Mouse (Mus musculus): ENCODE measurements around the gene Maml3.
A peak's percentile ranks its signal among the peaks of the same experiment; 100 is the strongest.

Maml3 gene

DNA sequence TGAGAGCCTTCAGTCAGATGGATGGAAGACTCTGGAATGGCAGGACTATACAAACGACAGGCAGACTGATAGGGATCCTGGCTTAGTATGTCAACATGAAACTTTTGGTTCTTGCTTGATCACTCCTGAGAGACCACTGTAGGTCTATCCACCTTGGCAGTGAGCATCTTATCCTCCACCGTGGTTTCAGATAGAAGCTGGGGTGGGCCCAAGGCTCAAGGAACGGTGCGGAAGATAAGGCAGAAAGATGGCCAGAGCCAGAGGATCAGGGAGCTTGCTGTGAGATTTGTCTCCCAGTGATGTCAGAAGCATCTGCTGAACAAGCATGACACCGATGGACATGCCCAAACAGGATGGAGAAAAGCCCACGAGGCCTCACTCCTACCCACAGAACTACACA, 362.5 kb downstream of the Maml3 start:
- DNase-seq (ENCODE audit: low spot score), result no peak

- DNase-seq (ENCODE audit: low spot score), result no peak
Measured at GRCm38 (mm10) chr3:51741824-51742223, 363.1 kb downstream of the Maml3 start.

DNA sequence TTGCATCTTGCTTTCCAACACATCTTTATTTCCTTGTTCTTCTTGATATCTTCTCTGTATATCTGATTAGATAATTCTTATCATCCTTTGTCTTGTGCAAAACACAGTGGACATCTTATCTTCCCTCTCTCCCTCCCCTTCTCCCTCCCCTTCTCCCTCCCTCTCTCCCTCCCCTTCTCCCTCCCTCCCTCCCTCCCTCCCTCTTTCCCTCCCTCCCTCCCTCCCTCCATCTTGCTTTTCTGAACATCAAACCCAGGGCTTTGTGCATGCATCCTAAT, 365.1 kb downstream of the Maml3 start:
- DNase-seq (ENCODE audit: low spot score), result no peak

DNA sequence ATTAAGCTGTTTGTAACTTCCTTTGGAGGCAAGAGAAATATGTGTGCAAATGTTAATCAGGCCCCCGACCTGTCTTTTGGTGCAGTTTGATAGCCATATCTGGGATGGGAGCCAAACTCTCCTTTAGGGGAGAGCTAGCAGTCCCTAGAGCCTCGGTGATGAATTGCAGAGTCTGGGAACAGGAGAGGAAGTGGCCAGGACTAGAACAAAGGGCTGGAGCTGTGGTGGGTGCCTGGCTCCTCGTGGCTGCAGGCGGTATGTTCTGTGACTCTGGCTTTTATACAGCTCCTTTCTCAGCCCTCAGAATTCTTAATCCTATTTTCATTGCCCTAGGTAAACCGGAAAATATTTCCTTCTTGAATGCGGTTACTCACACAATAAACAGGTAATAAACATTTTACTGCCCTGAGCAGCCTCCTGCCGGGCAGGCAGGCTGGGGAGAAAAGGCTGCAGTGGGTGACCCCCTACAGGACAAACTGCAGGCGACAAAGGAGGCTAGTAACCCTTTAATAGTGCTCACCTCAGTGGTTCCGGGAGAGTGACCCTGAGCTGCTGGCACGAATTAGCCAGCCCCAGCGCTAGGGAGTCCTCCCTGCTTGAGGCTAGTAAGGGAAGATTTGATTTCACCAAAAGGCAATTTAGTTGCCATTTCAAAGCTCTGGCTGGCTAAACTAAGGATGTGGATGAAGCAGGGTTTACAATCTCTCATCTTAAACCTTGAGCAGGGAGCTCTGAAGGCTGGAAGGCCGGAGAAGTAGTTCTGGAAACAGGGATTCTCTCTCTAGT, 365.6 kb downstream of the Maml3 start:
- DNase-seq (ENCODE audit: low spot score), result no peak

GRCm38 (mm10) chr3:51733685-51734084, 371.2 kb downstream of the Maml3 start:
- no peak for DNase-seq (ENCODE audit: low spot score)

DNA sequence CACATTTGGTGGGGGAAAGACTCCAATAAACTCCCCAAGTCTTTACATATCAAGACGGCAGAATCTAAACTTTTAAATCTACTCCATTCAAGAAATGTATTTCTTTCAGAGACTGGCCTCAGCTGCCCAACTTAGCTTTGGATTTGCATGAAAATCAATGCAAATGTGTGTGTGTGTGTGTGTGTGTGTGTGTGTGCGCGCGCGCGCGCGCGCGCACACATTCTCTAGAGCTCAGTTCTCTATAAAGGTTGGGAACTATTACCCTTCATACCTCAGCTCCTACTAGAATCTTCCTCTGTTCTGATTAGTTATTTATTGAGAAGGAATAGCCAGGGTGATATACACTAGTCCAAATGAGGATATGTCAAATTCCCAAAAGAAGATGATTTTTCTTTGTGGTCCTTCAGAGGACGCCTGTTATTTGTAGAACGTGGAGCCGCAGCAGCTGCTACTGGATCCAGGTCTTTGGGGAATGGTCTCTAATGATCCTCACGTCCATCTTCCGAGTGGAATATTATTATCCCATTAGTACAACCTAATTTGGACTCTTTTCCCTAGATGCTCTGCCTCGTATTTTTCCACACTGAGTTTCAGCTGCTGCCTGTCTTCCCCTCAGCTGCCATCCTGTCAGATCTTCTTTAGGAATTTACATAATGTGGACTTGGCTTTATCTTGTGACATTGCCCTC, 372.8 kb downstream of the Maml3 start:
- no peak for DNase-seq (ENCODE audit: low spot score)

GRCm38 (mm10) chr3:51730662-51731061, 374.2 kb downstream of the Maml3 start:
- DNase-seq (ENCODE audit: low spot score), result no peak

DNA sequence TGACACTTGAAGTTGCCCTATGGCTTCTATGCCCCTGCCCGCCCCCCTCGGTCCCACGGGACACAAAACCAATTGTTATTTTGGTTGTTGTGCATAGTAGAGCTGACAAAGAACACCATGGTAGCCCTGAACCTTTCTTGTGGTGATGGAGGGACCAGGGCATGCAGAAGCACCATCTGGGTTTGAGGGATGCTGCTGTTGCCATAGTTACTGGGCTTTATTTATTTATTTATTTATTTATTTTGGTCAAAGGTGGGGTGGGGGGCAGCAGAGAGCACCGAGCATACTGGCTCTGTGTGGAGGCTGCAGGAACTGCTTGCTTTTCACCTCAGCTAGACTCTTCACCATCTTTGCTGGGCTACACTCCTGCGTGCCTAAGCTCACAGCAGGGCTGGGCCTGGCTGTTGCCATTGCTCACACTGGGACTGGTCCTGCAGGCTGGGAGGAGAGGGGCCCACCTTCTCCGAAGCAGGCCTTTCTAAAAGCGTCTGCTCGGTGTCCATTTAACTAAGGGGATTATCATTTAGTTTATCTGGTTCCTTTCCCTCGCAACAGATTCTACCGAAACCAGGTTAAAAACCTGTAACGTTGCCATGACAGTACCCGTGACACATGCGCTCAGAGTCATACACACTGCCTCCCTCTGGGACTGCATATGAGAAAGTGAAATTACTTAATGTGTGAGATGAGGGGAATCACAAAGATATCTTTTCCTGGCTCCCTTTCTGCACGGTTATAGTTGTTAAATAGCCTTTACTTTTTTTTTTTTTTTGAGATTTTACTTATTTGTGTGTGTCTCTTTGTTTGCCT, 375.6 kb downstream of the Maml3 start:
- no peak for DNase-seq (ENCODE audit: low spot score)

- no peak for DNase-seq (ENCODE audit: low spot score)
Measured at GRCm38 (mm10) chr3:51728456-51728855, 376.4 kb downstream of the Maml3 start.

DNA sequence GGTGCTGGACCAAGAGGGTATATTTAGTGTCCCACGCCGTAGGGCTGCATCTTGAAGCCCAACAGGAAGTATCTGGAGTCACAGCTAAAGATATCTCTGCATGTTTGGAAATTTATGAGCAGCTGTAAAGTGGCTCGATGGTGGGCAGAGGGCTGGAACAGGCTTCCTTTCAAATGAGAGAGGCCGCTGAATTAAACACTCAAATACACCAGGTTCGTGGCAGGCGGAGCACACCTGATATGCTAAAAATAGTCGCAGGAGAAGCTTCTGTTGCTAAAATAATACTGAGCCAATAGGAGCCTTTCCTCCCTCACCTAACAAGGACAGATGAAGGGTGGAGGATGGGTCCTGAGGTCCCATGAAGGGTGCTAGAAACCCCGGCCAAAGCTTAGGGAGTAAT, 376.9 kb downstream of the Maml3 start:
- no peak for DNase-seq (ENCODE audit: low spot score)

GRCm38 (mm10) chr3:51727487-51727886, 377.4 kb downstream of the Maml3 start:
- DNase-seq (ENCODE audit: low spot score), result no peak

DNA sequence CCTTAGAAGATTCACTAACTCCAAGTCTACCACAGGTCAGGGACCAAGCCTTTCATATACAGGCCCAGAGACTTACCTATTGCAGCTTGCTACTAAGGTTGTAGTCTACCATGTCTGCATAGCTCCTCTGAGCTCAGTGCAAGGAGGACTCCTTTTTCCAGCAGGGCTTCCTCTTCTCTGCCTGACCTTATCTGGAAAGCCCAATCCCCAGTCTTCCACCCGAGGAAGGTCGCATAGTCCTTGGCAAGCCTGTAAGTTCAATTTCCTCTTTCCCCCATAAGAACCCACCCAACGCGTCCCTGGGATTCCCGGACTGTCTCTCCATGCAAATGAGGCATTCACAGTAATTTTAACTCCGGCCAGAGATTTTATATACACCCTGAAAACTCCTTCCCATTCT, 378.6 kb downstream of the Maml3 start:
- no peak for DNase-seq (ENCODE audit: low spot score)

DNA sequence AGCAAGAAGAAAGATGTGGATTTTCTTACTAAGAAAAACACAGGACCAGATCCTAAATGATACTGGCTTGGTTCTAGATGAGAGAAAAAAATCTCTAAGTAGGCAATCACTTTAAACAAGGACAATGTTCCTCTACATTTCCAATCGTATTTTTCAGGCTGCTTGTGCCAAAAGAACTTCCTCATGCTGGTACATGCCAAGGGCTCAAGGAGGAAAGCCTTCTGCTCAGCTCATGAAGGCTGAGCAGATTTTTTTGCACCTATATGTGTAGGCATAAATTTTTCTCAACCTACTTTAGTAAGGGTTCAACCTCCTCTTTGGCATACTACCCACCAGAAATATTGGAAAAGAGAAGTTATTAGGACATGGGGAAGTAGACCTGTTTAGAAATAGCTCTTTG, 384.9 kb downstream of the Maml3 start:
- no peak for DNase-seq (ENCODE audit: low spot score)

GRCm38 (mm10) chr3:51719373-51719772, 385.5 kb downstream of the Maml3 start:
- no peak for DNase-seq (ENCODE audit: low spot score)

DNA sequence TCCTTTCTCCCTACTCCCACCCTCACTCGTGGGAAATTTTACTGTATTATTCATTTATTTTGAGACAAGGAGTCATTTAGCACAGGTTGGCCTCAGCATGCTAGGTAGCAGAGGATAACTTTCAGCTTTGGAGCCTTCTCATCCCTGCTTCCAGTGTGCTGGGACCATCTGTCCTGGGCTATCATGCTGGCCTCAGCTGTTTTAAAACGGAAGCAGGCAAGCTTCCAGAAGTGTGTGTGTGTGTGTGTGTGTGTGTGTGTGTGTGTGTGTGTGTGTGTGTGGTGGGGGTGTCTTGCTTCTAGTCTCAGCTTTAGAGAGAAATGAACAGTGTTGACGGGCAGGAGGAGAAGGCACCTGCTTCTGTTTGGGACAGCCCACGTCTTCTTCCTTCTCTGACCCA, 387.0 kb downstream of the Maml3 start:
- no peak for DNase-seq (ENCODE audit: low spot score)

DNA sequence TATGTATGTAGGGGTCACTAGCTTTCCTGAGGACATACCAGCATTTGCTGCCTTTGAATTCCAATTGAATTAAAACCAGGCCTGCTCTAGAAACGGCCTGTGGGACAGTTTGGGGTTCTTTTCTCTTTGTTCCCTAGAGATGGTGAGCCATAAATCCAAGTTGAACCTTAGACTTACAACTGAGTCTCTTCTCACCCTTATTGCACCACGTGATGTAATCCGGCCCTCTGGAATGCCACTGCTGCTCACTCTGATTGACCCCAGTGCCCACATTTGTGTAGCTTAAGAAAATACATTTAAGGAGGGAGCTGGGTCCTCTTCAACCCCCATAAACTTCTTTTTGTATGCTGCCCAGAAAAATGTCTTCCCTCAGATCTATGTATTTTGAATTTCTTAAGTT, 387.4 kb downstream of the Maml3 start:
- no peak for DNase-seq (ENCODE audit: low spot score)

DNA sequence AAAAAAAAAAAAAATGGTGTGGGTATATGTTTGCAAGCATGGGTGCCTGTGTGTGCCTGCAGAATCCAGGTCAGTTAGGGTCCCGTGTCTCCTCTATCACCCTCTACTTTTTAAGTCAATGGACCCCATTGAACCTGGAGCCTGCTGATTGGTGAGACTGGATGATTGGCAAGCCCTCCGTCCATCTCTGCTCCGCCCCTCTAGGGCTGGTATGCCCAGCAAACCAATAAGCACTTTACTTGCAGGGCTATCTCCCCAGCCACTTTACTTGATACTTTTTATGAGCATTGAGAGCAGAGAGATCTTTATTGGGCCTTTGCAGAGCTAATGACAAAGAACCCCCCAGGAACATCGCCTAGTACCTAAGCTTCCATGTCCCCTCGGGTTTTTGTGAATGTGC, 390.4 kb downstream of the Maml3 start:
- DNase-seq (ENCODE audit: low spot score), result no peak

DNA sequence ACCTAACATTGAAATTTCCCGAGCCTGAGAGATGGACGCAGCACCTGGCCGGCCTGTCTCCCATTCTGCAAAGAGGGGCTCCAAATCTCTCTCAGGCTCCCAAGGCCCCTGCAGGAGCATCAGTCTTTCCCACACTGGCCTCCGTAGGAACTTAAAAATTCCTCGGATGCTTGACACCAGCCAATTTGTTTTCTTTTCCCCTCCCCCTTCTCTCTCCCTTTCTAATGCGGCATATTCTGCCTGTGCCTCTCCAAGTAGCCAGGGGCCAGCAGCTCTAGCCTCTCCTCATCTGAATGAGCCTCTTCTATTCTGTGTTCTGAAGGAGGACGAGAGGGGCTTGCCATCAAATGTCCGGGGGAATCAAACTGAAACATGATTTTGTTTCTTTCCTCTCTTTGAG, 391.6 kb downstream of the Maml3 start:
- DNase-seq (ENCODE audit: low spot score), result no peak

GRCm38 (mm10) chr3:51712382-51712781, 392.5 kb downstream of the Maml3 start:
- no peak for DNase-seq (ENCODE audit: low spot score)

DNA sequence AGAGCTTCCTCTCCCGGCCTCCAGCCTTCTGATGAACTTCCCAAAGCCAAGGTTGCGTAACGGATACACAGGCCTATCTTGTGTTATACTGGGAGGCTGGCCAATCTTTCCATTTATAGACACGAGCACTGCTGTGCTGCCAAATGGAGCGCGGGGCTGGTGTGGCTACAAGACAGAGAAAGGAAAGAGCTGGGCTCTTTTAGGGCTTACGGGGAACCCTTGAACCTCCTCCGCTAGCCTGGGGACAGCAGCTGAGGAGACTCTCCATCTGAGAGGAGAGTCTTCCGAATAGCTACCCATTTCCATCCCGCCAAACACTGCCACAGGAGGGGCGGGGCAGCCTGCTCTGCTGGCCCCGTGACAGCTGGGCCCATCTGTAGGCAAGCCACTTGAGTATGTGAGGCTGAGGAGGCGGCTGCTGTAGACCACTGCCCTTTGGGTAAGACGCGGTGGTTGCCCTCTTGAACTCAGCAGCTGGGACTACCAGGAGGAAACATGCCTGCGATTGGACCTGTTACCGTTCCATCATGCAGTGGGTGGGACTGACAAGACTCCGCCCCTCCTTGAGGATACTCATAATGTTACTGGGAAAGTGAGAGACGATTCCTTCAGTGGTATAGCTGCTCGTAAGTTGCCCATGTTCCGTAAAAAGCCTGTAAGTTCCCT, 396.0 kb downstream of the Maml3 start:
- DNase-seq (ENCODE audit: low spot score), result peak; percentile 65

DNA sequence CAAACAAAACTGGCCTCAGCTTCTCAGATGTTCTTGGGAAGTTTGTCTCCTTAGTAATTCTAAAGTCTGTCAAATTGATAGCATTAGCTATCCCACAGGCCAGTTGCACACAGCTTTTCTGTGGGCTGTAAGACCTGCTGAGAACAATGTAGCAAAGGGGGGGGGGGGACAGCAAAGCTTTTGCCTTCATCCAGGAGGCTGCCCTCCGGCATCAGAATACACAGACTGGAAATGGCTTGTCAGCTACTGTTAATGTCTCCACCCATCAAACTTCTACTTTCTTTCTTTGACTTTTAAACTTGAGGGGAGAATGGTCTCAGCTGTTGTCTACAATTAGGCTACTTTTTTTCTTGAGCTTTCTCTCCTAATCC, 396.5 kb downstream of the Maml3 start:
- no peak for DNase-seq (ENCODE audit: low spot score)

DNA sequence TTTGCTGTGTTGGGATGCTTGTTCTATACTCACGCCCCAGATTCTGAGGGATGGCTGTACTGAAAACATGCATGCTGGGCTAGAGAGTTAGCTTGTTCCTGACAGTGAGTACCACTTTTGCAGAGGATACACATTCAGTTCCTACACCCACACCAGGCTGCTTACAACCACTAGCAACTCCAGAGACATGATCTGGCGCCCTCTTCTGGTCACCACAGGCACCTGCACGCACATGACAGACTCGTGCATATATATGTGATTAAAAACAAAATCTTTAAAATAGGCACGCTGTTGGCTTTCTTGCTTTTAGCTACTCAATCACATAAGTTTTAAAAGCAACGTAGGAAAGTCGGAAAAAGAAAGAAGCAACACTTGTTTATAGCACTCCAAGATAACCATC, 399.7 kb downstream of the Maml3 start:
- DNase-seq (ENCODE audit: low spot score), result no peak

DNA sequence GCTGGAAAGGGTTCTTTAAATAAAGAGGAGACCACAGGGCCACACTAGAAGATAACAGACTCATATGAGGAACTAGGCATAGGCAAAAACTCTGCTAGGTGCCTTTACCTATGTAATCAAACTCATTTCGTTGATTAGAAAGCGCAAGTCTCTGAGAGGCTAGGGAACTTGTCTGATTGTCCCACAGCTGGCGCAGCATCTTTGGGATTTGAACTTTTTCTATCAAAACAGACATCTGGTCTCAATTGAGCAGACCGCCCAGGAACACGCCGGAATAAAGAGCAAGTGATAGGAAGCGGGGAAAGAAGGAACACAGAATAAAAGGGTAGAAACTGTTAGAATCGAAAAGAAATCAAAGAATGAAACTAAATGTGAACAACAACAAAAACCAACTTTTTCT, 401.4 kb downstream of the Maml3 start:
- no peak for DNase-seq (ENCODE audit: low spot score)

Data from ovary, postnatal 10 days (tissue).